Mouse (Mus musculus) left cerebral cortex, adult 9 months (tissue): ENCODE measurements around the gene Taf3.

Source experiments
- DNase-seq, 2 experiments: peaks; one replicate each; pipeline ENCODE4 v3.0.0; 2022; ENCODE audit warnings: low spot score in 2 of 2

Gene Taf3

DNA sequence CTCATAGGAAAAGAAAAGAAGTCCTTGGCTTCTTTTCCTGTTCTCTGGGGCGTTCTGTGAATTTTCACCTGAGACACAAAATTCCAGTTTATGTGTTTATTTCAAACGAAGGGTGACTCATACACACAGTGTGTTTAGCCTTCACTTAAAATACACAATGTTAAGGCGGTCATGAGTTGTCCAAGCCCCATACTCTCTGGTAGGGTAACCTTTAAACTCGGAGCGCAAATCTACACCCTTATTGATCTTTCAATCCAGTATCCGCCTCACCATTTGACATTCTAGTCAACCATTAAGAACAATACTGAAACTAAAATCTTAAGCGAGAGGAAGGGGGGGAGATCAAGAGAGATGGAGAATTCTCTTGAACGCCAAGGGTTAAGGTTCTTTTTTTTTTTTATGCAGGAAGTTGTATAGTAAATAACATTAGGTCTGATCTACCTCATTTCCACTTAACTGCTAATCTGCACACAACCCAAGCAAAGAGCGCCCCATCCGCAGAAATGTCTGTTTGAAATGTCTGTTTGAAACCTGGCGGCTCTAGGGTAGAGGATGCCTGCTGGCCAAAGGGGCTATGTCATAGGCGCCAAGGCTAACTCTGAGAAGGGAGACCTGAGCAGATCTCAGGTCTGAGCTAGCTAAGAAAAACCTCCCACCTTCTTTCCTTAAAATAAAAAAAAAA lies 172.6 kb downstream of the Taf3 start:
- DNase-seq, result no peak

DNA sequence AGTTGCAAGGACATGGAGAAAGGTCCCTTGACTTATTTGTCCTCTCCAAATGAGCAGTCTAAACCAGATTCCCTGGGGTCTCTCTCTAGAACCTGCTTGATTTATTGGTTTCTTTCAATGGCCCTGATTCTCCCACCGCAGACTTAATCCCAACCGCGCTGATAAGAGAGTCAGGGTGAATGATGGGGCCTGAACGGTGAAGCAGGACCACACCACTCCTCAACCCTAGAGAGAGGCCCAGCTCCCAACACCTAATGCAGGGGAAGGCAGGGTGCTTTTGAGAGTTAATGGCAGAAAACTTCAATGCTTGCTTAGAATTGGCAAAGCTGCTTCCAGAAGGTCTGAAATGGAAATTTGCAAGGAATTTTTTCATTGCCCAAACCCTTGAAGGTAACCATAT lies 173.2 kb downstream of the Taf3 start:
- no peak for DNase-seq

DNA sequence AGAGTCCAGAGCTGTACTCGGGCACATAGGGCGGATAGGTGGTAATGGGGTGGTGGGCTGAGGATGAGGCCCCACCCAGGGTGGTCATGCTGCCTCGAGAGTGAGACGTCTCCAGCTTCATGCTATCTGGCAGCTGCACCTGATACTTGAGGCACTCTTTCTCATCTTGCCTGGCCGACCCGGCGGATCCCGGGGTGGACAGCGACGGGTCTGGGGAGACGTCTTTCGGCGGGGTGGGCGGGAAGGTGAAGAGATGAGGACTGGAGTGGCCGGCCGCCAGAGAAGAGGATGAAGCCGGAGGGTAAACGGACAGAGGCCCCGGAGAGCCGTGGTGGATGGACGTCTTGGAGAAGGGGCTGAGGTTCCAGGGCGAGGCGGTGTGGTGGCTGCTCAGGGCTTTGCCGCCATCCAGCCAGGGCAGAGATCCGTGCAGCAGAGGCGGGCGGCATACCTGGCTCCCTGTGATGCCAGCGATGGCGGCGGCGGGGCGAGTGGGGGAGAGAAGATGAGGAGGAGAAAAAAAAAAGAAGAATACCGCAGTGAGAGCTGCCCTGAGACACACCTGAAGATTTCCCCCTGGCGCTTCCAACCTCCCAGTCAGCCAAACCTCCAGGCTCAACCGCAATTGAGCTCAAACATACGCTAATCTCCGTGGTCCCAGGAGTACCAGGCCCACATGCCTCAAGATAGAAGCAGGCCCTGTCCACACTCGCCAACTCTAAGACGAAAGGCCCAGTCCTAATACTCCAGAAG lies 173.8 kb downstream of the Taf3 start:
- DNase-seq, result no peak

DNA sequence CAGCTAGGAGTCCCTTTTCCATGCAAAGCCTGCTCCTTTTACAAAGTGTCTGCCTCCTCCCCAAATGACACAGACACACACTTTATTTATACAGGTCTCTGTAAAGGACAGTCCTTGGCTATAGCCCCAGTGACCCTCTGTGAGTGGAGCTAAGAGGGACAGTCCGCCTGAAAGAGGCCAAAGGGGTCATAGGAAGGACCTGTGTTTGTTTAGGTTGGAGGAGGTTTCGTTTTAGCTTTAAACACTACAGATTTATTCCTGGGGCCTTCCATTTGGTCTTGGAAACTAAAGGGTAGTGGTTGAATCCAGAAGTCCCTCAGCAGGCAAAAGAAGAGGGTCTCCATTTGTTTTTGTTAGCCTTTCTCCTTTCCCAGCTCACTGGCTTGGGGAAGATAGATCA lies 174.6 kb downstream of the Taf3 start:
- no peak for DNase-seq

DNA sequence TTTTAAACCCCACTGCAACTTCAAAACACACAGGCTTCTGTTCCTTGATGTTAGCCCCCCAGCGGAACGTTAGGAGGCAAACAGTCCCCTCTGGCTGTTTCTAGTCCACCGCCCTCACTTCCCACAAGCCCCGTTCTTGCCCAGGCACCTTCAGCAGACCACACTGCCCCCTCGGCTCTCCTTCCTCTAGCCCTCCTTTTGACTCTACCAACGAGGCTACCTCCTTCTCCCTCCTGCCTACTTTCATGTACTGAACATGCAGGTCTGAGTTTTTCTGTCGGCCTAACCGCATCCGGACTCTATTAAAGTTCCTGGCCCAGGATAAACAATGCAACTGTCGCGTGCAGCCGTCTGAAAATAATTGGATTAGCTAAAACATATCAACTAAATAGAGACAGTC lies 175.7 kb downstream of the Taf3 start:
- no peak for DNase-seq

DNA sequence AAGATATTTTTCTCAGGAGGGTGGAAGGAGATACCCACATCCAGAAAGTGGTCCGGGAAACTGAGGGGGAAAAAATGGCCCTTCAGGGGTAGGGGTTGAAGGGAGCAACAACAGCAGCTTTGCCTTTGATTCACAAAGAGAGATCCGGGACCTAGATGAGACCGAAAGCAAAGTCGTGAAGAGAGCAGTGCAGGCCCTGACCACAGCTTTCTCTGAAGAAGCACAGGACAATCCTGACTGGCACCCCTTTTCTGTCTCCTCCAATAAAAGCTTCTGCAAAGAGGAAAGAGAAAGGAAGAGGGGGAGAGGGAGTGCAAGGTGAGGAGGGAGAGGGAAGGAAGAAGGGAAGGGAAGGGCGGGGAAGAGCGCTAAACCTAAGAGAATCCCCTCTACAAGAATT lies 176.6 kb downstream of the Taf3 start:
- no peak for DNase-seq

DNA sequence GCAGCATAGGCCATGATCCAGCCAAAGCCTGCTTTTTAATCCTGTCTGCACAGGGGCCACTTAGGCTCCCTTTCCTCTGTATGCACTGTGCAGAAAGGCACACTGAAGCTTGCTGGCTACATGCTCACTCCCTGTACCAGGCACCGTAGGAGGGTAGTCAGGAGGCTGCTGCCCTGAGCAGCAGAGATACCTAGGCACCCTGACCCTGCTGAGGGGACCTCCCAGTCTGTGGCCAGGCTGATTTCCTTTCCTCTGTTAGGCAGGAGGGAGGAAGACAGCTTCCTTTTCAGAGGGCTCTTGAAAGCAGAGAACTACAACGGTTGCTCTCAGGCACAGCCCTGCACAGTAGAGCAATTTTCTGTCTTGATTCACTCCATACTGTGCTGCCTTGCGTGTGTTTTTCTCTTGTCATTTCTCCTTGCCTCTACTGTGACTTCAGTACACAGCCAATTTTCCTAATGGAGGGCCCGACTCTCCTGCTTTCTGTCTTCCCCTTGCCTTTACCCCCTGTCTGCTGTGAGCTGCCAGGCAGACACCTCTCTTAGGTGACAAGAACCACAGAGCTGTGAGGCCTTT lies 177.2 kb downstream of the Taf3 start:
- DNase-seq, result no peak

DNA sequence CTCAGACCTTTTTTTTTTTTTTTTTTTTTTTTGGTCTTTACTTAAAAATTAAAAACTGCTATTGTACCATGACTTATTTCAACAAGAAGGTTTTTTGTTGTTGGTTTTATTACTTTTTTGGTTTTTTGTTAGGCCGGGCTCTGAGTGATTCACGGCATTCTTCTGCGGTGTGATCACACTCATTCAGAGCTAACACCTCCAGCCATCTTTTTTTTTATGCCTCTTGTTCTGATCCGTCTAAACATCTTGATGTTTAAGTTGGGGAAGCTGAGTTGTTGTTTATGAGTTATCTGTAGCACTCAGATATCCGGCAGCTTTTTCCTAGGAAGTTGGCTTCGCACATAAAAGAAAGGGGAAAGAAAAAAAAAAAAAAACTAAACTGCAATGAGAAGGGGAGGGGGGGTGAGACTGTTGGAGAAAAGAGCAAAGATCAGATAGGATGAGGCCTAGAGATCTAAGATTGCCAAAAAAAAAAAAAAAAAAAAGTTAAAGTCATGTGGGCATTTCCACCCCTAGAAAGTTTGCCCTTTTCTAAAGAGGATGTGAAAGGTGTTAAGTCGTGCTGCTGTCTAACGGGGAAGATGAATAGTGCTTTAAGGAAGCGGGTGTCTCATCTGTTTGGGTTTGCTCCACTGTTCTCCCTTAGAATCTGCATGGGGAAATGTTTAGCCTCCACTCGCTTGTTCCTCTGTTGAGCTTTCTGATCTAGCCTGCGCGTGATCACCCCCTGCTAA lies 181.1 kb downstream of the Taf3 start:
- no peak for DNase-seq
